Mouse (Mus musculus) MEL (cell line): ENCODE measurements around the gene Ptprn2.
A peak's percentile ranks its signal among the peaks of the same experiment; 100 is the strongest.

Experiments
- CTCF ChIP-seq, 3 experiments: IDR thresholded peaks in 2 of 3; conservative IDR thresholded peaks in 1 of 3; 2 replicates each; pipeline ENCODE4 v1.5.1; 2011 to 2012; ENCODE audit warnings: low read length in 3 of 3, low read depth in 2 of 3, mild to moderate bottlenecking in 2 of 3, improper control_type of control experiment in 1 of 3, inconsistent platforms in 1 of 3, mixed read lengths in 1 of 3, moderate library complexity in 1 of 3; ENCODE audit not compliant: control insufficient read depth in 1 of 3, insufficient read depth in 1 of 3, poor library complexity in 1 of 3, severe bottlenecking in 1 of 3
- JUND ChIP-seq: IDR thresholded peaks from 2 replicates; pipeline ENCODE4 v1.6.1; 2011; ENCODE audit warnings: low read depth, mild to moderate bottlenecking, improper control_type of control experiment, low read length
- MAFK ChIP-seq: IDR thresholded peaks from 2 replicates; pipeline ENCODE4 v1.6.1; 2011; ENCODE audit warnings: low read depth, mild to moderate bottlenecking, low read length, improper control_type of control experiment, borderline replicate concordance
- MAX ChIP-seq: IDR thresholded peaks from 2 replicates; pipeline ENCODE4 v1.6.1; 2011; ENCODE audit warnings: low read length, improper control_type of control experiment
- NRF1 ChIP-seq: IDR thresholded peaks from 2 replicates; pipeline ENCODE4 v1.6.1; 2014; ENCODE audit warnings: low read depth, mild to moderate bottlenecking, inconsistent platforms, low read length, improper control_type of control experiment, moderate library complexity; ENCODE audit not compliant: poor library complexity, insufficient read depth, severe bottlenecking
- POLR2AphosphoS2 ChIP-seq: IDR thresholded peaks from 2 replicates; pipeline ENCODE4 v1.6.1; 2011; ENCODE audit warnings: low read length, improper control_type of control experiment
- SIN3A ChIP-seq: IDR thresholded peaks from 2 replicates; pipeline ENCODE4 v1.6.1; 2012; ENCODE audit warnings: low read length, improper control_type of control experiment, inconsistent platforms
- TAL1 ChIP-seq: IDR thresholded peaks from 2 replicates; pipeline ENCODE4 v1.6.1; 2012; ENCODE audit warnings: mild to moderate bottlenecking, inconsistent platforms, low read length, moderate library complexity, mixed read lengths
- TBP ChIP-seq: IDR thresholded peaks from 2 replicates; pipeline ENCODE4 v1.8.0; 2011; ENCODE audit warnings: low read depth, low read length, improper control_type of control experiment
- UBTF ChIP-seq: IDR thresholded peaks from 2 replicates; pipeline ENCODE4 v1.6.1; 2012; ENCODE audit warnings: low read depth, mild to moderate bottlenecking, inconsistent platforms, low read length, improper control_type of control experiment, moderate library complexity, borderline replicate concordance; ENCODE audit not compliant: insufficient read depth
- USF1 ChIP-seq: IDR thresholded peaks from 2 replicates; pipeline ENCODE4 v1.6.1; 2014; ENCODE audit warnings: low read depth, mild to moderate bottlenecking, inconsistent platforms, low read length, improper control_type of control experiment, moderate library complexity
- ZKSCAN1 ChIP-seq: IDR thresholded peaks from 2 replicates; pipeline ENCODE4 v1.6.1; 2012; ENCODE audit warnings: low read depth, mild to moderate bottlenecking, inconsistent platforms, low read length, improper control_type of control experiment, moderate library complexity

- TF ChIP-seq MAFK (no peak), UBTF (no peak), SIN3A (no peak), MAX (no peak), NRF1 (no peak), POLR2AphosphoS2 (no peak), TAL1 (no peak), CTCF (IDR thresholded peaks at IDR 0.05 in 2 of 3, conservative IDR thresholded peaks at IDR 0.05 in 1 of 3; ENCODE audit: control insufficient read depth in 1 of 3, insufficient read depth in 1 of 3, low read depth in 2 of 3, low read length in 3 of 3, poor library complexity in 1 of 3, severe bottlenecking in 1 of 3) (peak; percentile 29 to 47 (median 46)), ZKSCAN1 (no peak), JUND (no peak), TBP (no peak), USF1 (no peak)
These were observed 168.2 kb downstream of the Ptprn2 start for GRCm38 (mm10) chr12:116653684-116654083.
